Mouse (Mus musculus) stomach, postnatal 0 days (tissue): ENCODE measurements at regions not wholly inside any gene's neighbourhood (a gene's known extent, or its start where the extent isn't known, plus 50 kb on each side); places are given as distances from the start of the nearest gene placed in this dataset.

ENCODE experiments used
- ATAC-seq: fragments of 200-750 bp; cut with Nextera tagmentation; 2 replicates; pipeline ENCODE4 v1.8.0; 2017; ENCODE audit not compliant: low FRiP score, low TSS enrichment
- DNase-seq: peaks from one replicate; pipeline ENCODE4 v3.0.0-alpha.2; 2016; ENCODE audit warnings: low spot score
- H3K27ac ChIP-seq: fragments of 300-500 bp; sonication (generic); replicated peaks from 2 replicates; pipeline ENCODE4 v1.5.1; 2014; ENCODE audit warnings: mild to moderate bottlenecking, control low read depth
- H3K27me3 ChIP-seq: fragments of 300-500 bp; sonication (generic); 2 replicates; pipeline ENCODE4 v1.6.1; 2014; ENCODE audit warnings: low read length; ENCODE audit not compliant: control insufficient read depth, insufficient read depth
- H3K36me3 ChIP-seq: fragments of 300-500 bp; sonication (generic); 2 replicates; pipeline ENCODE4 v1.6.1; 2014; ENCODE audit warnings: low read length, mixed read lengths; ENCODE audit not compliant: control insufficient read depth, insufficient read depth
- H3K4me1 ChIP-seq: fragments of 300-500 bp; sonication (generic); replicated peaks from 2 replicates; pipeline ENCODE4 v1.6.1; 2014; ENCODE audit warnings: antibody characterized with exemption; ENCODE audit not compliant: control insufficient read depth, insufficient read depth
- H3K4me2 ChIP-seq: fragments of 300-500 bp; sonication (generic); replicated peaks from 2 replicates; pipeline ENCODE4 v1.6.1; 2014; ENCODE audit warnings: low read depth, mild to moderate bottlenecking, control low read depth, moderate library complexity
- H3K4me3 ChIP-seq: fragments of 300-500 bp; sonication (generic); 2 replicates; pipeline ENCODE4 v1.5.1; 2014; ENCODE audit warnings: low read depth, low read length, control low read depth
- H3K9ac ChIP-seq: fragments of 300-500 bp; sonication (generic); 2 replicates; pipeline ENCODE4 v1.6.1; 2014; ENCODE audit warnings: mild to moderate bottlenecking, low read length, control low read depth, mixed read lengths
- H3K9me3 ChIP-seq: fragments of 300-500 bp; sonication (generic); 2 replicates; pipeline ENCODE4 v1.6.1; 2016; ENCODE audit warnings: low read length; ENCODE audit not compliant: control insufficient read depth
- CTCF ChIP-seq: IDR thresholded peaks from 2 replicates; pipeline ENCODE4 v1.5.1; 2016; ENCODE audit warnings: antibody characterized with exemption, low read depth, mild to moderate bottlenecking, moderate library complexity
- EP300 ChIP-seq: optimal IDR thresholded peaks from 2 replicates; pipeline ENCODE3; 2016; ENCODE audit warnings: antibody characterized with exemption
- WGBS: fragments of 180-500 bp; shearing (Covaris S2); extraction: QIAGEN DNeasy Blood & Tissue Kit; methylation state at CpG from one replicate; pipeline ENCODE4 v1.1.7; 2014; 5-methylcytosine and 5-hydroxymethylcytosine counted together

DNA sequence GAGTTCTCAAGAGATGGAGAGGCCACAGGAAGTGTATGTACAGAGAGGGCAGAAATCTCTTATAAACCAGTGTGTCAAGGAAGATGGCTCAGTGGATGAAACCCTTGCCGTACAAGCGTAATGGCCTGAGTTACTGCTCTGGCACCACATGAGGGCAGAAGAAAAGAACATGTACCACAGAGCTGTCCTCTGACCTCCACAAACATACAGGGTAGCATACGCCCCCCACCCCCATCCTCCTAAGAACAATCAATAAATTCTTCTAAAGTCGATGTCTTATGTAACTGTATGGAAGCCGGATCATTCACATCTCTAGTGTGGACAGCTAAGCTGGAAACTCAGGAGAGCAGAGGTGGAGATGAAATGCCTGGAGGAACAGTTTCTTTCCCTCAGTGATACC, 227.9 kb upstream of the Gpc5 start:
- Histone ChIP-seq H3K9ac (no peak overlapping the region), H3K9me3 (no peaks in the 10 kb centered on the region), H3K27me3 (no peaks in the 10 kb centered on the region), H3K4me3 (no peak overlapping the region), H3K27ac (no peak overlapping the region), H3K4me2 (no peak overlapping the region), H3K36me3 (no peaks in the 10 kb centered on the region), H3K4me1 (no peaks in the 10 kb centered on the region)
- no peak for ATAC-seq
- TF ChIP-seq EP300 (no peak), CTCF (no peak)
- no peak for DNase-seq
- 86% methylated on average over 5 of the region's 5 CpGs for WGBS

DNA sequence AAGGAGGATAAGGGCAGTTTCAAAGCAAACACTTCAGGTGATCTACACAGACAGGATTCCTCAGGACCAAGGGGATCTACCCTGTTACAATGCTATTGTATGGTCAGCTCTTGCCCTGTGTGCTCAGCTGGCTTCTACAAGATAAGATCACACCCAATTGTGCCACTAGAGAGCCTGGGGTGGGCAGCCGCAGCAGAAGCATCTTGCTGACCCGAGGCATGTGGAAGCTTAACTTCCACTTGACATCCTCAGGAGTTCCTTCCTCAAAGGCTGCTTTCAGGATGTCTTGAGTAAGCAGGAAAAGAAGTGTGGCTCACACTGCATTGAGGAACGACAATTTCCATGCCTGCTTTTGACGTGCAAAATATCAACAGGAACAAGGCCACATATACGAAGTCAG, 222.8 kb upstream of the Gpc5 start:
- no peaks in the 10 kb centered on the region for H3K9me3 ChIP-seq
- DNase-seq (no peak), ATAC-seq (no peak)
- no peaks in the 10 kb centered on the region for H3K4me1 ChIP-seq
- no peaks in the 10 kb centered on the region for H3K27me3 ChIP-seq
- H3K4me3 ChIP-seq, result no peak overlapping the region
- no peak overlapping the region for H3K4me2 ChIP-seq
- H3K27ac ChIP-seq, result no peak overlapping the region
- TF ChIP-seq CTCF (no peak), EP300 (no peak)
- WGBS, result 36% methylated on average over 5 of the region's 5 CpGs
- H3K36me3 ChIP-seq, result no peaks in the 10 kb centered on the region
- H3K9ac ChIP-seq, result no peak overlapping the region

DNA sequence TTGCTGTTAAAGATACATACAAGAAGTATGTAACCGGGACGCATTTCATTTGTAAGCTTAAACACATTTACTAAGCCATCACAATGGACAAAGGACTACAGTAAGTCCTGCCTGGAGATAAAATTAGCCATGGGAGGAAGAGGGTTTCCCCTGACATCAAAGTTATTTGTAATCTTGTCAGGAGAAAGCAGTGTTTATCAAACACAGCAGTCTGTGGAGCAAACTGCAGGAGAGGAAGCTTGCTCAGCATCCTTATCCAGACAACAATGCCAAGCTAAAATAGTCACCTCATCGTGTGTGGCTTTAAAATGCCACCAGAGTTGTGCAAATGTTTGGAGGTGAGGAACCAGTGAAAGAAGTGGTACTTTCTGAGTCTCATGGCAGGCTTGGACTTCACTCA, 216.9 kb upstream of the Gpc5 start:
- H3K27ac ChIP-seq, result no peak overlapping the region
- TF ChIP-seq EP300 (no peak), CTCF (no peak)
- no peak overlapping the region for H3K4me2 ChIP-seq
- H3K4me1 ChIP-seq, result no peaks in the 10 kb centered on the region
- no peaks in the 10 kb centered on the region for H3K27me3 ChIP-seq
- H3K36me3 ChIP-seq, result no peaks in the 10 kb centered on the region
- no peak overlapping the region for H3K4me3 ChIP-seq
- no peaks in the 10 kb centered on the region for H3K9me3 ChIP-seq
- H3K9ac ChIP-seq, result no peak overlapping the region
- 16% methylated on average over 3 of the region's 3 CpGs for WGBS
- no peak for ATAC-seq
- no peak for DNase-seq

DNA sequence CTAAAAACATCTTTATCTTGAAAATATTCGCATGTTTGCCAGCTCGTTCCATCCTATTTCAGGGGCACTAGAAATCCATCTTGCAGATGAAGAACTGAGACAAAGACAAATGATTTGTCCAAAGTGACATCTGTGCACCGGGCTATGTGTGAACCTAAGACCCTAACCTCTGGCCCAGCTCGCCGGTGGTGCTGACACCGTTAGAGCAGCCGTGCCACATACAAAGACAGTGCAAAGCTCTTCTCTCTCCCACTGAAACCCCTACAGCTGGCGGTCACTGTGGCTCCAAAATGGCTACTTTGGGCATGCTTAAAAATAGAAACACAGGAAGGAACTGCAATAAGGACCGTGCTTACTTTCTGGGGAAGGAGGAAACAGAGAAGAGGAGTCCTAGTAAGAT, 215.6 kb upstream of the Gpc5 start:
- Histone ChIP-seq H3K36me3 (no peaks in the 10 kb centered on the region), H3K4me2 (no peak overlapping the region), H3K4me3 (no peak overlapping the region), H3K9ac (no peak overlapping the region), H3K9me3 (no peaks in the 10 kb centered on the region), H3K27ac (no peak overlapping the region), H3K27me3 (no peaks in the 10 kb centered on the region), H3K4me1 (no peaks in the 10 kb centered on the region)
- TF ChIP-seq EP300 (no peak), CTCF (no peak)
- DNase-seq (no peak), ATAC-seq (no peak)
- WGBS, result 57% methylated on average over 9 of the region's 9 CpGs

DNA sequence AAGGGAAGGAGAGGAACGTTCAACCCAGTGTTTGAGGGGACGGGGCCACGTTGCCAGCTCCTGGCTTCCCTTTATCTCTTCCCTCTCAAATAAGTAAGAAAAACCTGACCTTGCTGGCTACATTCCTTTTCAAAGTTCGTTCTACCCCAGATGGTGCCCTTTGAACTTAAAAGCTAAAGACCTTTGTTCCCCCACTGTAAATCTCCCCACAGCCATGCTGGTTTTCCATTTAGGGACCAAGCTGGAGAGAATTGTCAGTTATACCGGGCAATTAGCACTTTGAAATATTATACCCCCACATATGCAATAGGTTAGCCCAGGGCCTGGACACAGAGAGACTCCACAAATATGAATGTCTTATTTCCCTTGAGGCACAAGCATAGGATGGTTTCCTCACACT, 214.5 kb upstream of the Gpc5 start:
- WGBS, result 46% methylated on average over 5 of the region's 5 CpGs
- H3K36me3 ChIP-seq, result no peaks in the 10 kb centered on the region
- no peak overlapping the region for H3K9ac ChIP-seq
- no peak for ATAC-seq
- H3K4me1 ChIP-seq, result no peaks in the 10 kb centered on the region
- no peaks in the 10 kb centered on the region for H3K9me3 ChIP-seq
- no peak for DNase-seq
- TF ChIP-seq CTCF (no peak), EP300 (no peak)
- no peak overlapping the region for H3K27ac ChIP-seq
- H3K4me3 ChIP-seq, result no peak overlapping the region
- no peak overlapping the region for H3K4me2 ChIP-seq
- no peaks in the 10 kb centered on the region for H3K27me3 ChIP-seq

DNA sequence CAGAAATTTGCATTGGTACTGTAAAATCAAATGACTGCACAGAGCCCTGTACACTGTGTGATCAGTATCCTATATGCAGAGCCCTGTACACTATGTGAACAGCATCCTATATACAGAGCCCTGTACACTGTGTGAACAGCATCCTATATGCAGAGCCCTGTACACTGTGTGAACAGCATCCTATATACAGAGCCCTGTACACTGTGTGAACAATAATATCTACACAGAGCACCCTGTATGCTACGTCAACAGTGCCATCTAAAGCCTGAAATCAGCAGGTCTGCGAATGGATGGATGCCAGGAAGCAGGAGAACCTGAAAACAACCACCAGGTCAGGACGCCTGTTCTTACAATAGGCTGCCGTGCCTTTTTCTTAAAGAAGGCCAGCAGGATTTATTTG, 211.7 kb upstream of the Gpc5 start:
- no peaks in the 10 kb centered on the region for H3K9me3 ChIP-seq
- no peak overlapping the region for H3K27ac ChIP-seq
- no peaks in the 10 kb centered on the region for H3K4me1 ChIP-seq
- H3K36me3 ChIP-seq, result no peaks in the 10 kb centered on the region
- no peaks in the 10 kb centered on the region for H3K27me3 ChIP-seq
- DNase-seq, result no peak
- H3K9ac ChIP-seq, result no peak overlapping the region
- H3K4me3 ChIP-seq, result no peak overlapping the region
- peak; percentile 23; the same call in 1 of the 2 replicates for TF ChIP-seq CTCF
- TF ChIP-seq EP300, result no peak
- ATAC-seq, result peak; percentile 61; the same call in 1 of the 2 replicates
- WGBS, result 33% methylated on average over 4 of the region's 4 CpGs
- no peak overlapping the region for H3K4me2 ChIP-seq
